ENCODE assay signal across 16 mouse cellular contexts in genomic region chr8:119694696-119695095, GRCm38 (mm10). TPM values are rescaled to one million over a fixed set of nuclear protein-coding genes. Genes with fewer than 3 reads are reported as not detected.
"Had no signal": no experiment of that assay in that cellular context is flagged by ENCODE, and none has a peak within 500 bp of the region (broad histone marks: within the 10 kb centered on the region; RNA-seq: fewer than 3 reads in every experiment).

No protein-coding gene starts in this region.

- H3K4me3 ChIP-seq: neural tube, embryonic 15.5 days; stomach, embryonic 15.5 days had no signal

- H3K27ac ChIP-seq: neural tube, embryonic 15.5 days; stomach, embryonic 15.5 days; stomach, postnatal 0 days had no signal

- H3K9me3 ChIP-seq: neural tube, embryonic 15.5 days; stomach, embryonic 15.5 days had no signal

- DNase-seq: retina, postnatal 1 day; right cerebral cortex, adult 18-20 months; right cerebral cortex, postnatal 14 days; right cerebral cortex, postnatal 25 days; right cerebral cortex, postnatal 4 days; spleen, adult 18-20 months; thymus, adult 18-20 months; thymus, adult 2 months; thymus, postnatal 14 days; thymus, postnatal 25 days; thymus, postnatal 36 days; thymus, postnatal 4 days had no signal

- H3K9ac ChIP-seq: neural tube, embryonic 15.5 days; stomach, embryonic 15.5 days had no signal

- H3K36me3 ChIP-seq: neural tube, embryonic 15.5 days; stomach, embryonic 15.5 days had no signal

- H3K4me2 ChIP-seq: neural tube, embryonic 15.5 days; stomach, embryonic 15.5 days had no signal

RNA-seq across cellular contexts. Expression of gene Atp2c2, which starts 5.1 kb away (rescaled TPM):
- total RNA-seq: neutrophil, adult 5-6 weeks had no signal

RNA-seq across cellular contexts. Expression of gene Wfdc1, which starts 28.5 kb away (rescaled TPM):
- total RNA-seq: neutrophil, adult 5-6 weeks had no signal

RNA-seq across cellular contexts. Expression of gene Kcng4, which starts 59.2 kb away (rescaled TPM):
- total RNA-seq: neutrophil, adult 5-6 weeks had no signal
